Mouse (Mus musculus) ES-Bruce4 (cell line): Measurements from ENCODE around the gene Mmaa. TPM values are rescaled to one million over a fixed set of nuclear protein-coding genes. Genes with fewer than 3 reads are reported as not detected.

Experiments used
- H3K27ac ChIP-seq: 2 replicates; pipeline ENCODE4 v1.5.1; 2012; ENCODE audit warnings: low read length, inconsistent platforms; ENCODE audit not compliant: insufficient read depth
- H3K27me3 ChIP-seq: 2 replicates; pipeline ENCODE4 v1.6.1; 2012; ENCODE audit warnings: mild to moderate bottlenecking, low read length, inconsistent platforms; ENCODE audit not compliant: control insufficient read depth, poor library complexity, insufficient read depth, severe bottlenecking
- H3K36me3 ChIP-seq: 2 replicates; pipeline ENCODE4 v1.6.1; 2012; ENCODE audit warnings: inconsistent platforms, mild to moderate bottlenecking, low read length, moderate library complexity; ENCODE audit not compliant: control insufficient read depth, poor library complexity, insufficient read depth, severe bottlenecking
- H3K4me1 ChIP-seq: one replicate; pipeline ENCODE4 v1.8.1; 2011; ENCODE audit warnings: low read length; ENCODE audit not compliant: control insufficient read depth, insufficient read depth
- H3K4me3 ChIP-seq: 2 replicates; pipeline ENCODE4 v1.5.1; 2011; ENCODE audit warnings: low read depth, mild to moderate bottlenecking, low read length
- H3K9ac ChIP-seq: 2 replicates; pipeline ENCODE4 v1.6.1; 2012; ENCODE audit warnings: low read depth, mild to moderate bottlenecking, inconsistent platforms; ENCODE audit not compliant: poor library complexity, severe bottlenecking
- H3K9me3 ChIP-seq: replicated peaks from 2 replicates; pipeline ENCODE4 v1.6.1; 2012; ENCODE audit warnings: mild to moderate bottlenecking, low read length, inconsistent platforms; ENCODE audit not compliant: control insufficient read depth, poor library complexity, insufficient read depth, severe bottlenecking
- CTCF ChIP-seq: IDR thresholded peaks from one replicate; pipeline ENCODE4 v1.8.1; 2011; ENCODE audit warnings: low read depth, low read length
- EP300 ChIP-seq: IDR thresholded peaks from 2 replicates; pipeline ENCODE4 v1.6.1; 2011; ENCODE audit warnings: low read depth, low read length; ENCODE audit not compliant: insufficient read depth
- POLR2A ChIP-seq: IDR thresholded peaks from one replicate; pipeline ENCODE4 v1.8.1; 2011; ENCODE audit warnings: low read length; ENCODE audit not compliant: insufficient read depth
- polyA plus RNA-seq: library from polyadenylated mRNA; stranded (reverse); fragments of >200 nt; gene quantifications from 2 replicates; pipeline ENCODE4 v1.2.4, GENCODE M21; 2011; ENCODE audit warnings: low read depth; ENCODE audit not compliant: missing spikeins, insufficient read depth, insufficient read length

Gene Mmaa
- polyA plus RNA-seq, 1 experiment: 6.1 TPM

DNA sequence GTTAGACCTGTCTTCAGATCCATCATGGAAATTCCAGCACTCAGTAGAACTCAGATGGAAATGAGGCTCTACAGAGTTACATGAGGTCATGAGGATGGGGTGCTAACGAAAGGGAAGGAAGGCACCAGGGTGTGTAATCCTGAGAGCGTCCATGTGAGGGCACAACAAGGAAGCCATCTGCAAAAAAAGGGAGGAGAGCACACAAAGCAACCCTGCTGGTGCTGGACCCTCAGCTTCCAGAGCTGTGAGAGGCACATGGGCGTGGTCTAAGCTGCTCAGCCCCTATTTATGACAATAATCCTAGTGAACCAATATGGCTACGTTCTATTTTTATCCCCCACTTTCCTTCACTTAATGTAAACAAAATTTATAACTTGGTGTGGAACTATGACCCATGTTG is 22.1 kb downstream of the Mmaa start:
- no peaks in the 10 kb centered on the region for H3K9me3 ChIP-seq
- no peak overlapping the region for H3K9ac ChIP-seq
- H3K4me1 ChIP-seq: no peaks in the 10 kb centered on the region
- no peak overlapping the region for H3K27ac ChIP-seq
- H3K36me3 ChIP-seq: no peaks in the 10 kb centered on the region; the same call in 1 of the 2 replicates
- no peaks in the 10 kb centered on the region for H3K27me3 ChIP-seq
- H3K4me3 ChIP-seq: no peak overlapping the region
- TF ChIP-seq EP300: no peak
- no peak for TF ChIP-seq POLR2A
- no peak for TF ChIP-seq CTCF

- Histone ChIP-seq H3K9ac (no peak overlapping the region), H3K4me3 (no peak overlapping the region), H3K4me1 (no peaks in the 10 kb centered on the region), H3K27ac (no peak overlapping the region), H3K9me3 (no peaks in the 10 kb centered on the region), H3K36me3 (no peaks in the 10 kb centered on the region; the same call in 1 of the 2 replicates), H3K27me3 (no peaks in the 10 kb centered on the region)
- TF ChIP-seq EP300: no peak
- TF ChIP-seq CTCF: no peak
- no peak for TF ChIP-seq POLR2A
These were observed 25.8 kb downstream of the Mmaa start for GRCm38 (mm10) chr8:79268921-79269320.

- Histone ChIP-seq H3K27ac (no peak overlapping the region), H3K4me1 (no peaks in the 10 kb centered on the region), H3K36me3 (no peaks in the 10 kb centered on the region), H3K27me3 (no peaks in the 10 kb centered on the region), H3K4me3 (no peak overlapping the region), H3K9me3 (no peaks in the 10 kb centered on the region), H3K9ac (no peak overlapping the region)
- no peak for TF ChIP-seq POLR2A
- TF ChIP-seq CTCF: no peak
- TF ChIP-seq EP300: no peak
These were observed 32.8 kb downstream of the Mmaa start for GRCm38 (mm10) chr8:79261920-79262319.

GRCm38 (mm10) chr8:79256076-79256705 is 38.5 kb downstream of the Mmaa start:
- no peaks in the 10 kb centered on the region for H3K4me1 ChIP-seq
- H3K27me3 ChIP-seq: no peaks in the 10 kb centered on the region
- H3K36me3 ChIP-seq: no peaks in the 10 kb centered on the region
- no peaks in the 10 kb centered on the region for H3K9me3 ChIP-seq
- H3K27ac ChIP-seq: no peak overlapping the region
- H3K9ac ChIP-seq: no peak overlapping the region
- no peak for TF ChIP-seq EP300
- no peak for TF ChIP-seq POLR2A
- TF ChIP-seq CTCF: no peak
- H3K4me3 ChIP-seq: no peak overlapping the region

GRCm38 (mm10) chr8:79253742-79254141 is 41.0 kb downstream of the Mmaa start:
- H3K9me3 ChIP-seq: no peaks in the 10 kb centered on the region
- H3K4me1 ChIP-seq: no peaks in the 10 kb centered on the region
- no peak overlapping the region for H3K9ac ChIP-seq
- H3K27me3 ChIP-seq: no peaks in the 10 kb centered on the region
- no peak overlapping the region for H3K27ac ChIP-seq
- H3K4me3 ChIP-seq: no peak overlapping the region
- no peak for TF ChIP-seq CTCF
- no peak for TF ChIP-seq EP300
- TF ChIP-seq POLR2A: no peak
- no peaks in the 10 kb centered on the region for H3K36me3 ChIP-seq

DNA sequence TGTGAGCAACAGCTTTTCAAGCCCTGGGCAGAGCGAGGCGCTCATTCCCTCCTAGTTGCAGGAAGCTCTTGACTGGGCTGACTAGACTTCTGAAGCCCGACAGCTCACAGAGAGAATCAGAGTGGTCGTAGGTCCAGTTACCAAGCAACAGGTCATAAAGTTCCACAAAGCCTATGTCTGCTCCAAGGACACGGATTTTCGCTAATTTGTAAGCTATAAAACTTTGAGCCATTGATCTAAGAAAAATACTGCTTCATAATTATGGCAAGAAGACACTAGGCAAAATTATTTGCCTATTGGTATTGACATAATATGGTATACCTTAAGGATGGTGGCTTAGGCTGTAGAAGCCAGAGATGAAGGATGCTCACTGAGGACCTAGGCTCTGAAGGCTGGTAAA is 46.3 kb downstream of the Mmaa start, which contains the start of gene 1700011L22Rik:
TSS of gene 1700011L22Rik (minus strand) at position 101 of the 400 bp plus-strand sequence.
- H3K27ac ChIP-seq: no peak within 1 kb of the TSS
- no peak within 1 kb of the TSS for H3K4me3 ChIP-seq
- TF ChIP-seq EP300 (no peak), POLR2A (no peak), CTCF (no peak)
- no peaks in the 10 kb centered on the region for H3K36me3 ChIP-seq
- no peaks in the 10 kb centered on the region for H3K4me1 ChIP-seq
- no peak within 1 kb of the TSS for H3K9ac ChIP-seq
- no peaks in the 10 kb centered on the region for H3K27me3 ChIP-seq
- no peaks in the 10 kb centered on the region for H3K9me3 ChIP-seq
